Mouse (Mus musculus): ENCODE results near the gene Col1a2. TPM values are rescaled to one million over a fixed set of nuclear protein-coding genes. Genes with fewer than 3 reads are reported as not detected.

Gene Col1a2
- polyA plus RNA-seq, 1 experiment from 2014 or later, result 463 TPM

GRCm38 (mm10) chr6:4557086-4557485 is 52.5 kb downstream of the Col1a2 start:
- no peak overlapping the region for H3K4me3 ChIP-seq (ENCODE audit: low read depth, low read length)
- DNase-seq (ENCODE audit: low spot score), result no peak
- H3K9ac ChIP-seq (ENCODE audit: low read length), result no peak overlapping the region
- H3K4me1 ChIP-seq (replicated peaks; ENCODE audit: control insufficient read depth, insufficient read depth, low read length), result peaks cover 19% of the 10 kb centered on the region
- ATAC-seq (replicated peaks; ENCODE audit: low FRiP score, low TSS enrichment, low read depth), result no peak
- H3K4me2 ChIP-seq (ENCODE audit: low read length), result no peak overlapping the region
- WGBS, result 56% methylated on average over 8 of the region's 8 CpGs
- H3K27me3 ChIP-seq (replicated peaks; ENCODE audit: control insufficient read depth, insufficient read depth, low read length), result no peaks in the 10 kb centered on the region
- no peak overlapping the region for H3K27ac ChIP-seq (ENCODE audit: low read depth)
- no peaks in the 10 kb centered on the region for H3K9me3 ChIP-seq (ENCODE audit: control insufficient read depth, low read length)
- no peaks in the 10 kb centered on the region for H3K36me3 ChIP-seq (ENCODE audit: control insufficient read depth, insufficient read depth, low read length)

- 19% methylated on average over 7 of the region's 7 CpGs for WGBS
- Histone ChIP-seq H3K36me3 (ENCODE audit: control insufficient read depth, insufficient read depth, low read length) (no peaks in the 10 kb centered on the region), H3K9me3 (ENCODE audit: control insufficient read depth, low read length) (no peaks in the 10 kb centered on the region), H3K4me3 (ENCODE audit: low read depth, low read length) (no peak overlapping the region), H3K4me1 (replicated peaks; ENCODE audit: control insufficient read depth, insufficient read depth, low read length) (peaks cover 23% of the 10 kb centered on the region), H3K27me3 (replicated peaks; ENCODE audit: control insufficient read depth, insufficient read depth, low read length) (no peaks in the 10 kb centered on the region), H3K4me2 (ENCODE audit: low read length) (no peak overlapping the region), H3K27ac (ENCODE audit: low read depth) (no peak overlapping the region), H3K9ac (ENCODE audit: low read length) (no peak overlapping the region)
- ATAC-seq (replicated peaks; ENCODE audit: low FRiP score, low TSS enrichment, low read depth) (no peak), DNase-seq (ENCODE audit: low spot score) (no peak)
These were observed 53.1 kb downstream of the Col1a2 start for GRCm38 (mm10) chr6:4557678-4558077.

GRCm38 (mm10) chr6:4561156-4561555 is 56.5 kb downstream of the Col1a2 start:
- Histone ChIP-seq H3K4me1 (replicated peaks; ENCODE audit: control insufficient read depth, insufficient read depth, low read length) (peaks cover 24% of the 10 kb centered on the region), H3K36me3 (ENCODE audit: control insufficient read depth, insufficient read depth, low read length) (no peaks in the 10 kb centered on the region), H3K9ac (ENCODE audit: low read length) (no peak overlapping the region), H3K27me3 (replicated peaks; ENCODE audit: control insufficient read depth, insufficient read depth, low read length) (no peaks in the 10 kb centered on the region), H3K27ac (ENCODE audit: low read depth) (peak overlapping the region; percentile 63), H3K4me2 (ENCODE audit: low read length) (peak overlapping the region; percentile 7; the same call in 1 of the 2 replicates), H3K4me3 (ENCODE audit: low read depth, low read length) (no peak overlapping the region), H3K9me3 (ENCODE audit: control insufficient read depth, low read length) (peaks cover 5% of the 10 kb centered on the region; the same call in 1 of the 2 replicates)
- WGBS, result 15% methylated on average over 11 of the region's 11 CpGs
- ATAC-seq (replicated peaks; ENCODE audit: low FRiP score, low TSS enrichment, low read depth) (peak; percentile 64; the same call in 1 of the 2 replicates), DNase-seq (ENCODE audit: low spot score) (peak; percentile 73)

GRCm38 (mm10) chr6:4561621-4562020 is 57.0 kb downstream of the Col1a2 start:
- Histone ChIP-seq H3K27ac (ENCODE audit: low read depth) (peak overlapping the region; percentile 63), H3K4me1 (replicated peaks; ENCODE audit: control insufficient read depth, insufficient read depth, low read length) (peaks cover 24% of the 10 kb centered on the region), H3K4me3 (ENCODE audit: low read depth, low read length) (no peak overlapping the region), H3K27me3 (replicated peaks; ENCODE audit: control insufficient read depth, insufficient read depth, low read length) (no peaks in the 10 kb centered on the region), H3K9me3 (ENCODE audit: control insufficient read depth, low read length) (peaks cover 5% of the 10 kb centered on the region; the same call in 1 of the 2 replicates), H3K4me2 (ENCODE audit: low read length) (no peak overlapping the region), H3K36me3 (ENCODE audit: control insufficient read depth, insufficient read depth, low read length) (no peaks in the 10 kb centered on the region), H3K9ac (ENCODE audit: low read length) (no peak overlapping the region)
- DNase-seq (ENCODE audit: low spot score) (no peak), ATAC-seq (replicated peaks; ENCODE audit: low FRiP score, low TSS enrichment, low read depth) (no peak)

- ATAC-seq (replicated peaks; ENCODE audit: low FRiP score, low TSS enrichment, low read depth) (no peak), DNase-seq (ENCODE audit: low spot score) (no peak)
- Histone ChIP-seq H3K9ac (ENCODE audit: low read length) (no peak overlapping the region), H3K9me3 (ENCODE audit: control insufficient read depth, low read length) (peaks cover 5% of the 10 kb centered on the region; the same call in 1 of the 2 replicates), H3K27ac (ENCODE audit: low read depth) (no peak overlapping the region), H3K4me3 (ENCODE audit: low read depth, low read length) (no peak overlapping the region), H3K4me2 (ENCODE audit: low read length) (no peak overlapping the region), H3K27me3 (replicated peaks; ENCODE audit: control insufficient read depth, insufficient read depth, low read length) (no peaks in the 10 kb centered on the region), H3K36me3 (ENCODE audit: control insufficient read depth, insufficient read depth, low read length) (no peaks in the 10 kb centered on the region), H3K4me1 (replicated peaks; ENCODE audit: control insufficient read depth, insufficient read depth, low read length) (peaks cover 24% of the 10 kb centered on the region)
- 44% methylated on average over 1 of the region's 1 CpGs for WGBS
These were observed 57.8 kb downstream of the Col1a2 start for GRCm38 (mm10) chr6:4562401-4562800.

- WGBS, result 45% methylated on average over 5 of the region's 5 CpGs
- no peak overlapping the region for H3K4me3 ChIP-seq (ENCODE audit: low read depth, low read length)
- no peak for ATAC-seq (replicated peaks; ENCODE audit: low FRiP score, low TSS enrichment, low read depth)
- H3K4me1 ChIP-seq (replicated peaks; ENCODE audit: control insufficient read depth, insufficient read depth, low read length), result peaks cover 24% of the 10 kb centered on the region
- H3K4me2 ChIP-seq (ENCODE audit: low read length), result no peak overlapping the region
- H3K27me3 ChIP-seq (replicated peaks; ENCODE audit: control insufficient read depth, insufficient read depth, low read length), result no peaks in the 10 kb centered on the region
- no peak overlapping the region for H3K27ac ChIP-seq (ENCODE audit: low read depth)
- peaks cover 5% of the 10 kb centered on the region; the same call in 1 of the 2 replicates for H3K9me3 ChIP-seq (ENCODE audit: control insufficient read depth, low read length)
- H3K9ac ChIP-seq (ENCODE audit: low read length), result no peak overlapping the region
- DNase-seq (ENCODE audit: low spot score), result no peak
- H3K36me3 ChIP-seq (ENCODE audit: control insufficient read depth, insufficient read depth, low read length), result no peaks in the 10 kb centered on the region
These were observed 58.9 kb downstream of the Col1a2 start for GRCm38 (mm10) chr6:4563477-4563876.

GRCm38 (mm10) chr6:4570412-4570811 is 65.8 kb downstream of the Col1a2 start:
- H3K36me3 ChIP-seq (ENCODE audit: control insufficient read depth, insufficient read depth, low read length), result no peaks in the 10 kb centered on the region
- H3K9me3 ChIP-seq (ENCODE audit: control insufficient read depth, low read length), result no peaks in the 10 kb centered on the region
- no peak overlapping the region for H3K27ac ChIP-seq (ENCODE audit: low read depth)
- H3K27me3 ChIP-seq (replicated peaks; ENCODE audit: control insufficient read depth, insufficient read depth, low read length), result no peaks in the 10 kb centered on the region
- DNase-seq (ENCODE audit: low spot score) (no peak), ATAC-seq (replicated peaks; ENCODE audit: low FRiP score, low TSS enrichment, low read depth) (no peak)
- H3K4me1 ChIP-seq (replicated peaks; ENCODE audit: control insufficient read depth, insufficient read depth, low read length), result no peaks in the 10 kb centered on the region
- no peak overlapping the region for H3K9ac ChIP-seq (ENCODE audit: low read length)
- no peak overlapping the region for H3K4me3 ChIP-seq (ENCODE audit: low read depth, low read length)
- 45% methylated on average over 4 of the region's 4 CpGs for WGBS
- no peak overlapping the region for H3K4me2 ChIP-seq (ENCODE audit: low read length)

- no peak overlapping the region for H3K4me2 ChIP-seq (ENCODE audit: low read length)
- ATAC-seq (replicated peaks; ENCODE audit: low FRiP score, low TSS enrichment, low read depth) (no peak), DNase-seq (ENCODE audit: low spot score) (no peak)
- H3K9me3 ChIP-seq (ENCODE audit: control insufficient read depth, low read length), result no peaks in the 10 kb centered on the region
- no peak overlapping the region for H3K27ac ChIP-seq (ENCODE audit: low read depth)
- no peaks in the 10 kb centered on the region for H3K36me3 ChIP-seq (ENCODE audit: control insufficient read depth, insufficient read depth, low read length)
- H3K9ac ChIP-seq (ENCODE audit: low read length), result no peak overlapping the region
- H3K4me3 ChIP-seq (ENCODE audit: low read depth, low read length), result no peak overlapping the region
- 0 out of 2 replicates have a peak, but pooled peaks cover 3% of the 10 kb centered on the region for H3K27me3 ChIP-seq (replicated peaks; ENCODE audit: control insufficient read depth, insufficient read depth, low read length)
- 55% methylated on average over 5 of the region's 5 CpGs for WGBS
- H3K4me1 ChIP-seq (replicated peaks; ENCODE audit: control insufficient read depth, insufficient read depth, low read length), result no peaks in the 10 kb centered on the region; the same call in 1 of the 2 replicates
These were observed 73.1 kb downstream of the Col1a2 start for GRCm38 (mm10) chr6:4577756-4578155.

- no peak overlapping the region for H3K9ac ChIP-seq (ENCODE audit: low read length)
- no peaks in the 10 kb centered on the region; the same call in 1 of the 2 replicates for H3K4me1 ChIP-seq (replicated peaks; ENCODE audit: control insufficient read depth, insufficient read depth, low read length)
- H3K9me3 ChIP-seq (ENCODE audit: control insufficient read depth, low read length), result no peaks in the 10 kb centered on the region
- WGBS, result 85% methylated on average over 6 of the region's 6 CpGs
- no peaks in the 10 kb centered on the region for H3K36me3 ChIP-seq (ENCODE audit: control insufficient read depth, insufficient read depth, low read length)
- H3K4me3 ChIP-seq (ENCODE audit: low read depth, low read length), result no peak overlapping the region
- DNase-seq (ENCODE audit: low spot score), result no peak
- no peak for ATAC-seq (replicated peaks; ENCODE audit: low FRiP score, low TSS enrichment, low read depth)
- no peak overlapping the region for H3K27ac ChIP-seq (ENCODE audit: low read depth)
- no peak overlapping the region for H3K4me2 ChIP-seq (ENCODE audit: low read length)
- H3K27me3 ChIP-seq (replicated peaks; ENCODE audit: control insufficient read depth, insufficient read depth, low read length), result 0 out of 2 replicates have a peak, but pooled peaks cover 3% of the 10 kb centered on the region
These were observed 73.7 kb downstream of the Col1a2 start for GRCm38 (mm10) chr6:4578343-4578742.

Measured in intestine, embryonic 14.5 days (tissue).